Mouse (Mus musculus): ENCODE results near the gene Olfr319. TPM values are rescaled to one million over a fixed set of nuclear protein-coding genes. Genes with fewer than 3 reads are reported as not detected.
"Not testable (repeated sequence)": the region's sequence is repeated elsewhere in the genome, so short reads cannot be mapped to it uniquely, and the experiment has no call there.

Olfr319 gene
- polyA plus RNA-seq, 1 experiment from 2014 or later, result not detected

GRCm38 (mm10) chr11:58723914-58724313 is 25.0 kb downstream of the Olfr319 start, which contains the start of gene Olfr318:
TSS of gene Olfr318 (minus strand) at chr11:58724014.
- no peak for DNase-seq
- no peak for ATAC-seq (ENCODE audit: low FRiP score, low TSS enrichment)
- H3K27me3 ChIP-seq (ENCODE audit: control insufficient read depth, insufficient read depth, low read length), result no peaks in the 10 kb centered on the region

GRCm38 (mm10) chr11:58727896-58728650 is 29.1 kb downstream of the Olfr319 start:
- not testable (repeated sequence) for H3K9me3 ChIP-seq (ENCODE audit: control insufficient read depth, low read length); H3K4me2 ChIP-seq (ENCODE audit: low read length); H3K4me1 ChIP-seq (ENCODE audit: control insufficient read depth, insufficient read depth, low read length); H3K27me3 ChIP-seq (ENCODE audit: control insufficient read depth, insufficient read depth, low read length); H3K27ac ChIP-seq (replicated peaks; ENCODE audit: low read depth, low read length); DNase-seq; H3K4me3 ChIP-seq (replicated peaks; ENCODE audit: low read depth, low read length); ATAC-seq (ENCODE audit: low FRiP score, low TSS enrichment); H3K9ac ChIP-seq (replicated peaks; ENCODE audit: low read length); H3K36me3 ChIP-seq (ENCODE audit: control insufficient read depth, insufficient read depth, low read length)
- 76% methylated on average over 6 of the region's 6 CpGs for WGBS

More at GRCm38 (mm10) chr11:58723914-58724313, 25.0 kb downstream of the Olfr319 start, which contains the start of gene Olfr318:
- Histone ChIP-seq H3K9me3 (ENCODE audit: control insufficient read depth, low read length) (no peaks in the 10 kb centered on the region), H3K4me1 (ENCODE audit: control insufficient read depth, insufficient read depth, low read length) (no peaks in the 10 kb centered on the region), H3K9ac (replicated peaks; ENCODE audit: low read length) (no peak within 1 kb of the TSS), H3K4me2 (ENCODE audit: low read length) (no peak within 1 kb of the TSS), H3K36me3 (ENCODE audit: control insufficient read depth, insufficient read depth, low read length) (no peaks in the 10 kb centered on the region), H3K27ac (replicated peaks; ENCODE audit: low read depth, low read length) (no peak within 1 kb of the TSS), H3K4me3 (replicated peaks; ENCODE audit: low read depth, low read length) (no peak within 1 kb of the TSS)

GRCm38 (mm10) chr11:58733372-58733771 is 34.4 kb downstream of the Olfr319 start:
- Histone ChIP-seq H3K4me1 (ENCODE audit: control insufficient read depth, insufficient read depth, low read length) (no peaks in the 10 kb centered on the region), H3K9ac (replicated peaks; ENCODE audit: low read length) (no peak overlapping the region), H3K27ac (replicated peaks; ENCODE audit: low read depth, low read length) (no peak overlapping the region), H3K4me3 (replicated peaks; ENCODE audit: low read depth, low read length) (no peak overlapping the region), H3K4me2 (ENCODE audit: low read length) (no peak overlapping the region), H3K36me3 (ENCODE audit: control insufficient read depth, insufficient read depth, low read length) (no peaks in the 10 kb centered on the region), H3K9me3 (ENCODE audit: control insufficient read depth, low read length) (no peaks in the 10 kb centered on the region), H3K27me3 (ENCODE audit: control insufficient read depth, insufficient read depth, low read length) (no peaks in the 10 kb centered on the region)
- 56% methylated on average over 3 of the region's 3 CpGs for WGBS
- ATAC-seq (ENCODE audit: low FRiP score, low TSS enrichment) (no peak), DNase-seq (peak; percentile 31)

GRCm38 (mm10) chr11:58738792-58739262 is 39.9 kb downstream of the Olfr319 start, which contains the start of gene Olfr317:
TSS of gene Olfr317 (minus strand) at chr11:58739212.
- no peak for DNase-seq
- H3K9ac ChIP-seq (replicated peaks; ENCODE audit: low read length), result no peak within 1 kb of the TSS
- ATAC-seq (ENCODE audit: low FRiP score, low TSS enrichment), result no peak
- H3K4me3 ChIP-seq (replicated peaks; ENCODE audit: low read depth, low read length), result no peak within 1 kb of the TSS
- H3K9me3 ChIP-seq (ENCODE audit: control insufficient read depth, low read length), result no peaks in the 10 kb centered on the region
- no peaks in the 10 kb centered on the region for H3K36me3 ChIP-seq (ENCODE audit: control insufficient read depth, insufficient read depth, low read length)
- no peaks in the 10 kb centered on the region for H3K27me3 ChIP-seq (ENCODE audit: control insufficient read depth, insufficient read depth, low read length)
- no peaks in the 10 kb centered on the region for H3K4me1 ChIP-seq (ENCODE audit: control insufficient read depth, insufficient read depth, low read length)
- WGBS, result 77% methylated on average over 4 of the region's 4 CpGs
- H3K4me2 ChIP-seq (ENCODE audit: low read length), result no peak within 1 kb of the TSS
- no peak within 1 kb of the TSS for H3K27ac ChIP-seq (replicated peaks; ENCODE audit: low read depth, low read length)

GRCm38 (mm10) chr11:58751096-58751495 is 52.1 kb downstream of the Olfr319 start:
- H3K36me3 ChIP-seq (ENCODE audit: control insufficient read depth, insufficient read depth, low read length); H3K9me3 ChIP-seq (ENCODE audit: control insufficient read depth, low read length); H3K9ac ChIP-seq (replicated peaks; ENCODE audit: low read length); H3K4me1 ChIP-seq (ENCODE audit: control insufficient read depth, insufficient read depth, low read length); H3K27ac ChIP-seq (replicated peaks; ENCODE audit: low read depth, low read length); H3K27me3 ChIP-seq (ENCODE audit: control insufficient read depth, insufficient read depth, low read length); ATAC-seq (ENCODE audit: low FRiP score, low TSS enrichment); H3K4me2 ChIP-seq (ENCODE audit: low read length); H3K4me3 ChIP-seq (replicated peaks; ENCODE audit: low read depth, low read length); DNase-seq: not testable (repeated sequence)
- WGBS, result 85% methylated on average over 18 of the region's 18 CpGs

GRCm38 (mm10) chr11:58752434-58752833 is 53.5 kb downstream of the Olfr319 start, which contains the start of gene Olfr316:
TSS of gene Olfr316 (plus strand) at chr11:58752734.
- Histone ChIP-seq H3K4me2 (ENCODE audit: low read length) (no peak within 1 kb of the TSS), H3K9me3 (ENCODE audit: control insufficient read depth, low read length) (no peaks in the 10 kb centered on the region), H3K9ac (replicated peaks; ENCODE audit: low read length) (no peak within 1 kb of the TSS), H3K27me3 (ENCODE audit: control insufficient read depth, insufficient read depth, low read length) (no peaks in the 10 kb centered on the region), H3K4me3 (replicated peaks; ENCODE audit: low read depth, low read length) (no peak within 1 kb of the TSS), H3K27ac (replicated peaks; ENCODE audit: low read depth, low read length) (no peak within 1 kb of the TSS), H3K36me3 (ENCODE audit: control insufficient read depth, insufficient read depth, low read length) (no peaks in the 10 kb centered on the region), H3K4me1 (ENCODE audit: control insufficient read depth, insufficient read depth, low read length) (no peaks in the 10 kb centered on the region)
- ATAC-seq (ENCODE audit: low FRiP score, low TSS enrichment), result no peak
- WGBS, result 89% methylated on average over 2 of the region's 2 CpGs
- no peak for DNase-seq

Other genes with a start within 250 kb of the Olfr319 start
- gene Lypd9, start 246.2 kb upstream of the Olfr319 start, polyA plus RNA-seq (2014; fragmentation: Nextera tagmentation; extraction: Ambion mirVana), result not detected in 2 replicates
- gene Olfr30, start 236.9 kb upstream of the Olfr319 start, polyA plus RNA-seq (2014; fragmentation: Nextera tagmentation; extraction: Ambion mirVana), result not detected in 2 replicates
- gene Olfr332, start 206.6 kb upstream of the Olfr319 start, polyA plus RNA-seq (2014; fragmentation: Nextera tagmentation; extraction: Ambion mirVana), result not detected in 2 replicates
- not detected in 2 replicates for gene Olfr331, start 196.6 kb upstream of the Olfr319 start, polyA plus RNA-seq (2014; fragmentation: Nextera tagmentation; extraction: Ambion mirVana)
- gene Olfr330, start 164.3 kb upstream of the Olfr319 start, polyA plus RNA-seq (2014; fragmentation: Nextera tagmentation; extraction: Ambion mirVana), result not detected in 2 replicates
- not detected in 2 replicates for gene Olfr329-ps, start 152.7 kb upstream of the Olfr319 start, polyA plus RNA-seq (2014; fragmentation: Nextera tagmentation; extraction: Ambion mirVana)
- 0.12 TPM in 1 of 2 replicates, not detected in the other for gene Olfr328, start 143.5 kb upstream of the Olfr319 start, polyA plus RNA-seq (2014; fragmentation: Nextera tagmentation; extraction: Ambion mirVana)
- gene Olfr224, start 128.6 kb upstream of the Olfr319 start, polyA plus RNA-seq (2014; fragmentation: Nextera tagmentation; extraction: Ambion mirVana), result not detected in 2 replicates
- not detected in 2 replicates for gene Olfr325, start 121.4 kb upstream of the Olfr319 start, polyA plus RNA-seq (2014; fragmentation: Nextera tagmentation; extraction: Ambion mirVana)
- not detected in 2 replicates for gene Olfr324, start 104.0 kb upstream of the Olfr319 start, polyA plus RNA-seq (2014; fragmentation: Nextera tagmentation; extraction: Ambion mirVana)
- gene 2210407C18Rik, start 83.1 kb upstream of the Olfr319 start, polyA plus RNA-seq (2014; fragmentation: Nextera tagmentation; extraction: Ambion mirVana), result not detected in 2 replicates
- not detected in 2 replicates for gene Olfr323, start 68.7 kb upstream of the Olfr319 start, polyA plus RNA-seq (2014; fragmentation: Nextera tagmentation; extraction: Ambion mirVana)
- 0.09 and 0.16 TPM in 2 replicates for gene Trim58, start 58.7 kb upstream of the Olfr319 start, polyA plus RNA-seq (2014; fragmentation: Nextera tagmentation; extraction: Ambion mirVana)
- gene Olfr322, start 40.4 kb upstream of the Olfr319 start, polyA plus RNA-seq (2014; fragmentation: Nextera tagmentation; extraction: Ambion mirVana), result not detected in 2 replicates
- not detected in 2 replicates for gene Olfr320, start 18.1 kb upstream of the Olfr319 start, polyA plus RNA-seq (2014; fragmentation: Nextera tagmentation; extraction: Ambion mirVana)
- gene Olfr318, start 24.9 kb downstream of the Olfr319 start, polyA plus RNA-seq (2014; fragmentation: Nextera tagmentation; extraction: Ambion mirVana), result not detected in 2 replicates
- gene Olfr317, start 40.0 kb downstream of the Olfr319 start, polyA plus RNA-seq (2014; fragmentation: Nextera tagmentation; extraction: Ambion mirVana), result 0.19 and 0.25 TPM in 2 replicates
- not detected in 2 replicates for gene Olfr316, start 53.6 kb downstream of the Olfr319 start, polyA plus RNA-seq (2014; fragmentation: Nextera tagmentation; extraction: Ambion mirVana)
- not detected in 2 replicates for gene Olfr315, start 74.0 kb downstream of the Olfr319 start, polyA plus RNA-seq (2014; fragmentation: Nextera tagmentation; extraction: Ambion mirVana)
- not detected in 2 replicates for gene Olfr314, start 83.8 kb downstream of the Olfr319 start, polyA plus RNA-seq (2014; fragmentation: Nextera tagmentation; extraction: Ambion mirVana)
- 6.6 and 11.4 TPM in 2 replicates for gene Fam183b, start 102.8 kb downstream of the Olfr319 start, polyA plus RNA-seq (2014; fragmentation: Nextera tagmentation; extraction: Ambion mirVana)
- gene Olfr313, start 115.8 kb downstream of the Olfr319 start, polyA plus RNA-seq (2014; fragmentation: Nextera tagmentation; extraction: Ambion mirVana), result not detected in 2 replicates
- not detected in 2 replicates for gene Olfr312, start 130.1 kb downstream of the Olfr319 start, polyA plus RNA-seq (2014; fragmentation: Nextera tagmentation; extraction: Ambion mirVana)
- not detected in 2 replicates for gene Olfr311, start 140.1 kb downstream of the Olfr319 start, polyA plus RNA-seq (2014; fragmentation: Nextera tagmentation; extraction: Ambion mirVana)
- gene Gm12258, start 148.0 kb downstream of the Olfr319 start, polyA plus RNA-seq (2014; fragmentation: Nextera tagmentation; extraction: Ambion mirVana), result 23.7 and 26.8 TPM in 2 replicates
- gene 2810021J22Rik, start 168.1 kb downstream of the Olfr319 start, polyA plus RNA-seq (2014; fragmentation: Nextera tagmentation; extraction: Ambion mirVana), result 9.1 and 14.4 TPM in 2 replicates
- gene Zfp39, start 205.1 kb downstream of the Olfr319 start, polyA plus RNA-seq (2014; fragmentation: Nextera tagmentation; extraction: Ambion mirVana), result 5.9 and 9.1 TPM in 2 replicates
- 0.09 TPM in 1 of 2 replicates, not detected in the other for gene Btnl10, start 218.7 kb downstream of the Olfr319 start, polyA plus RNA-seq (2014; fragmentation: Nextera tagmentation; extraction: Ambion mirVana)
- gene Rnf187, start 239.8 kb downstream of the Olfr319 start, polyA plus RNA-seq (2014; fragmentation: Nextera tagmentation; extraction: Ambion mirVana), result 641 and 678 TPM in 2 replicates
- gene Hist3h2ba, start 249.8 kb downstream of the Olfr319 start, polyA plus RNA-seq (2014; fragmentation: Nextera tagmentation; extraction: Ambion mirVana), result 239 and 784 TPM in 2 replicates